Mouse (Mus musculus): ENCODE results near the gene Zfp59. TPM values are rescaled to one million over a fixed set of nuclear protein-coding genes. Genes with fewer than 3 reads are reported as not detected.
"Not testable (repeated sequence)": the region's sequence is repeated elsewhere in the genome, so short reads cannot be mapped to it uniquely, and the experiment has no call there.

The Zfp59 gene
- 1 to 10 TPM; 2.3 to 2.5 TPM for total RNA-seq (2021)
- long read RNA-seq, experiment 1, partial matches to known transcripts: 0 of 1 reads
- long read RNA-seq, experiment 1, other reads (novel, unspliced or antisense): 0 of 1 reads
- long read RNA-seq, experiment 2, partial matches to known transcripts: 0 of 2 reads
- long read RNA-seq, experiment 2, other reads (novel, unspliced or antisense): 1 of 2 reads

- peak; percentile 81 for DNase-seq
Observed at GRCm38 (mm10) chr7:27838323-27839249, at the start of gene Zfp59. TSS of gene Zfp59 (plus strand) at chr7:27838607.

GRCm38 (mm10) chr7:27789306-27789705 lies 49.1 kb upstream of the Zfp59 start:
- no peak for DNase-seq

GRCm38 (mm10) chr7:27793865-27794264 lies 44.5 kb upstream of the Zfp59 start:
- not testable (repeated sequence) for DNase-seq

GRCm38 (mm10) chr7:27794566-27794965 lies 43.8 kb upstream of the Zfp59 start:
- DNase-seq: no peak

- no peak for DNase-seq
Observed at GRCm38 (mm10) chr7:27797906-27798811, 40.2 kb upstream of the Zfp59 start.

GRCm38 (mm10) chr7:27801137-27801536 lies 37.3 kb upstream of the Zfp59 start:
- DNase-seq: no peak

- DNase-seq: no peak
Observed at GRCm38 (mm10) chr7:27802986-27803385, 35.4 kb upstream of the Zfp59 start.

- peak; percentile 72 for DNase-seq
Observed at GRCm38 (mm10) chr7:27804297-27805030, 33.9 kb upstream of the Zfp59 start.

GRCm38 (mm10) chr7:27806896-27807295 lies 31.5 kb upstream of the Zfp59 start, which contains the start of gene Zfp626:
TSS of gene Zfp626 (plus strand) at chr7:27807196.
- not testable (repeated sequence) for DNase-seq

- DNase-seq: not testable (repeated sequence)
Observed at GRCm38 (mm10) chr7:27807305-27807704, 31.1 kb upstream of the Zfp59 start.

GRCm38 (mm10) chr7:27818526-27819110 lies 19.8 kb upstream of the Zfp59 start:
- no peak for DNase-seq

- no peak for DNase-seq
Observed at GRCm38 (mm10) chr7:27822611-27823010, 15.8 kb upstream of the Zfp59 start.

- DNase-seq: no peak
Observed at GRCm38 (mm10) chr7:27834131-27834530, 4.3 kb upstream of the Zfp59 start.

GRCm38 (mm10) chr7:27837896-27838295 lies 511 bp upstream of the Zfp59 start:
- no peak for DNase-seq

GRCm38 (mm10) chr7:27839596-27839995 lies 1.2 kb downstream of the Zfp59 start:
- DNase-seq: no peak

- no peak for DNase-seq
Observed at GRCm38 (mm10) chr7:27840104-27840503, 1.7 kb downstream of the Zfp59 start.

- DNase-seq: no peak
Observed at GRCm38 (mm10) chr7:27857227-27857626, 18.8 kb downstream of the Zfp59 start, which contains the start of gene Zfp607a. TSS of gene Zfp607a (plus strand) at chr7:27857527.

GRCm38 (mm10) chr7:27859301-27860251 lies 21.2 kb downstream of the Zfp59 start:
- DNase-seq: no peak

GRCm38 (mm10) chr7:27860396-27861235 lies 22.2 kb downstream of the Zfp59 start:
- DNase-seq: peak; percentile 57
